Mouse (Mus musculus) left cerebral cortex, postnatal 4 days (tissue): ENCODE measurements around the gene Grap2. TPM values are rescaled to one million over a fixed set of nuclear protein-coding genes. Genes with fewer than 3 reads are reported as not detected.

Experiments used
- DNase-seq: peaks from one replicate; pipeline ENCODE4 v3.0.0-alpha.2; 2022
- intact Hi-C: fragments of 180-260 bp; cut with DNase I; formaldehyde crosslinking; loops from one replicate; pipeline ENCODE4 v1.15.1; 2025
- total RNA-seq, 2 experiments: library from RNA; stranded (reverse); gene quantifications; 2 replicates each; pipeline ENCODE4 v1.2.3; 2021

The Grap2 gene
- total RNA-seq, 2 experiments from 2014 or later, result 0.32 to 0.34 TPM

GRCm38 (mm10) chr15:80598750-80599149 lies 26.4 kb downstream of the Grap2 start:
- DNase-seq, result no peak
- intact Hi-C loops, result no loop called here

- intact Hi-C loops, result no loop called here
- no peak for DNase-seq
Observed at GRCm38 (mm10) chr15:80599213-80599750, 26.9 kb downstream of the Grap2 start.

GRCm38 (mm10) chr15:80599843-80600242 lies 27.4 kb downstream of the Grap2 start:
- DNase-seq, result no peak
- intact Hi-C loops, result no loop called here

- intact Hi-C loops, result no loop called here
- no peak for DNase-seq
Observed at GRCm38 (mm10) chr15:80601456-80601855, 29.1 kb downstream of the Grap2 start.

- intact Hi-C loops, result no loop called here
- no peak for DNase-seq
Observed at GRCm38 (mm10) chr15:80602487-80602886, 30.1 kb downstream of the Grap2 start.

GRCm38 (mm10) chr15:80604026-80604425 lies 31.6 kb downstream of the Grap2 start:
- no peak for DNase-seq

GRCm38 (mm10) chr15:80607970-80608369 lies 35.6 kb downstream of the Grap2 start:
- no peak for DNase-seq
- intact Hi-C loops, result no loop called here

More at GRCm38 (mm10) chr15:80604026-80604425, 31.6 kb downstream of the Grap2 start:
- intact Hi-C loops, result no loop called here

- intact Hi-C loops, result no loop called here
- DNase-seq, result no peak
Observed at GRCm38 (mm10) chr15:80610335-80610734, 37.9 kb downstream of the Grap2 start.

- intact Hi-C loops, result no loop called here
- no peak for DNase-seq
Observed at GRCm38 (mm10) chr15:80611478-80611877, 39.1 kb downstream of the Grap2 start.

GRCm38 (mm10) chr15:80613904-80614303 lies 41.5 kb downstream of the Grap2 start:
- no peak for DNase-seq
- intact Hi-C loops, result no loop called here

GRCm38 (mm10) chr15:80614500-80615289 lies 42.3 kb downstream of the Grap2 start:
- intact Hi-C loops, result loop anchor here (5.0 kb wide), 1 partner anchor 327 kb away; the partner anchor contains the start of gene Cacna1i
- DNase-seq, result no peak

GRCm38 (mm10) chr15:80615290-80615570 lies 42.8 kb downstream of the Grap2 start:
- no peak for DNase-seq
- intact Hi-C loops, result loop anchor here (5.0 kb wide), 1 partner anchor 328 kb away; the partner anchor contains the start of gene Cacna1i

- DNase-seq, result no peak
- intact Hi-C loops, result loop anchor here (5.0 kb wide), 1 partner anchor 329 kb away; the partner anchor contains the start of gene Cacna1i
Observed at GRCm38 (mm10) chr15:80615636-80616383, 43.4 kb downstream of the Grap2 start.

GRCm38 (mm10) chr15:80617839-80618238 lies 45.4 kb downstream of the Grap2 start:
- no peak for DNase-seq
- intact Hi-C loops, result loop anchor here (5.0 kb wide), 1 partner anchor 331 kb away; the partner anchor contains the start of gene Cacna1i

- no peak for DNase-seq
- intact Hi-C loops, result loop anchor here (5.0 kb wide), 1 partner anchor 332 kb away; the partner anchor contains the start of gene Cacna1i
Observed at GRCm38 (mm10) chr15:80619166-80619565, 46.8 kb downstream of the Grap2 start.

- no peak for DNase-seq
- intact Hi-C loops, result loop anchor here (5.0 kb wide), 1 partner anchor 332 kb away; the partner anchor contains the start of gene Cacna1i
Observed at GRCm38 (mm10) chr15:80619786-80620185, 47.4 kb downstream of the Grap2 start.

- intact Hi-C loops, result no loop called here
- DNase-seq, result peak; percentile 18
Observed at GRCm38 (mm10) chr15:80620371-80620770, 48.0 kb downstream of the Grap2 start.

- intact Hi-C loops, result no loop called here
- DNase-seq, result peak; percentile 73
Observed at GRCm38 (mm10) chr15:80623171-80623837, 50.9 kb downstream of the Grap2 start.

GRCm38 (mm10) chr15:80626472-80626871 lies 54.1 kb downstream of the Grap2 start:
- no peak for DNase-seq
- intact Hi-C loops, result no loop called here

GRCm38 (mm10) chr15:80630147-80630546 lies 57.8 kb downstream of the Grap2 start:
- intact Hi-C loops, result no loop called here
- no peak for DNase-seq

GRCm38 (mm10) chr15:80630711-80631110 lies 58.3 kb downstream of the Grap2 start:
- no peak for DNase-seq
- intact Hi-C loops, result no loop called here
